Mouse (Mus musculus) liver, embryonic 16.5 days (tissue): ENCODE data around the gene Glyctk. TPM values are rescaled to one million over a fixed set of nuclear protein-coding genes. Genes with fewer than 3 reads are reported as not detected.

Experiments
- ATAC-seq: fragments of 200-750 bp; cut with Nextera tagmentation; 2 replicates; pipeline ENCODE4 v1.8.0; 2017; ENCODE audit warnings: low read depth, mild to moderate bottlenecking, moderate number of reproducible peaks, moderate library complexity
- H3K27ac ChIP-seq: fragments of 300-500 bp; sonication (generic); 2 replicates; pipeline ENCODE4 v1.5.1; 2014; ENCODE audit warnings: mild to moderate bottlenecking, low read length
- H3K27me3 ChIP-seq: fragments of 300-500 bp; sonication (generic); 2 replicates; pipeline ENCODE4 v1.6.1; 2014; ENCODE audit warnings: low read depth, low read length, mixed read lengths; ENCODE audit not compliant: control insufficient read depth, insufficient read depth
- H3K36me3 ChIP-seq: fragments of 300-500 bp; sonication (generic); 2 replicates; pipeline ENCODE4 v1.6.1; 2014; ENCODE audit warnings: mild to moderate bottlenecking; ENCODE audit not compliant: control insufficient read depth, insufficient read depth
- H3K4me1 ChIP-seq: fragments of 300-500 bp; sonication (generic); 2 replicates; pipeline ENCODE4 v1.6.1; 2014; ENCODE audit warnings: low read depth, low read length, mixed read lengths; ENCODE audit not compliant: control insufficient read depth
- H3K4me2 ChIP-seq: fragments of 300-500 bp; sonication (generic); 2 replicates; pipeline ENCODE4 v1.6.1; 2014; ENCODE audit warnings: low read depth, low read length, mixed read lengths
- H3K4me3 ChIP-seq: fragments of 300-500 bp; sonication (generic); 2 replicates; pipeline ENCODE4 v1.5.1; 2014; ENCODE audit warnings: low read depth, mild to moderate bottlenecking, low read length
- H3K9ac ChIP-seq: fragments of 300-500 bp; sonication (generic); 2 replicates; pipeline ENCODE4 v1.6.1; 2014; ENCODE audit warnings: low read depth, low read length
- H3K9me3 ChIP-seq: fragments of 300-500 bp; sonication (generic); replicated peaks from 2 replicates; pipeline ENCODE4 v1.6.1; 2016; ENCODE audit warnings: low read length; ENCODE audit not compliant: control insufficient read depth
- WGBS: fragments of 180-500 bp; shearing (Covaris S2); extraction: QIAGEN DNeasy Blood & Tissue Kit; methylation state at CpG from one replicate; pipeline ENCODE4 v1.1.7; 2014; ENCODE audit not compliant: insufficient replicate concordance; 5-methylcytosine and 5-hydroxymethylcytosine counted together
- polyA plus RNA-seq: library from polyadenylated mRNA; unstranded; fragments of >200 nt; fragmentation: Nextera tagmentation; extraction: Ambion mirVana; gene quantifications from 2 replicates; pipeline ENCODE4 v1.2.1, GENCODE M21; 2015

Gene Glyctk
- 26.5 and 33.0 TPM in 2 replicates for polyA plus RNA-seq

GRCm38 (mm10) chr9:106158037-106158491 lies at the start of gene Glyctk:
TSS of gene Glyctk (minus strand) at chr9:106158138.
- Histone ChIP-seq H3K27me3 (no peaks in the 10 kb centered on the region; the same call in 1 of the 2 replicates), H3K27ac (peak within 1 kb of the TSS; percentile 75), H3K9ac (peak within 1 kb of the TSS; percentile 51), H3K4me2 (peak within 1 kb of the TSS; percentile 22), H3K4me3 (peak within 1 kb of the TSS; percentile 51), H3K9me3 (no peaks in the 10 kb centered on the region), H3K4me1 (peaks cover 5% of the 10 kb centered on the region), H3K36me3 (no peaks in the 10 kb centered on the region)
- 56% methylated on average over 6 of the region's 6 CpGs for WGBS
- ATAC-seq: peak; percentile 76

- no peak for ATAC-seq
- Histone ChIP-seq H3K4me1 (peaks cover 17% of the 10 kb centered on the region), H3K36me3 (no peaks in the 10 kb centered on the region), H3K4me2 (no peak overlapping the region), H3K9me3 (no peaks in the 10 kb centered on the region), H3K9ac (no peak overlapping the region), H3K27me3 (no peaks in the 10 kb centered on the region), H3K27ac (no peak overlapping the region), H3K4me3 (no peak overlapping the region)
- 64% methylated on average over 2 of the region's 2 CpGs for WGBS
Observed at GRCm38 (mm10) chr9:106206515-106206914, 48.6 kb upstream of the Glyctk start.

- 63% methylated on average over 7 of the region's 7 CpGs for WGBS
- Histone ChIP-seq H3K4me2 (no peak overlapping the region), H3K27me3 (no peaks in the 10 kb centered on the region), H3K9ac (no peak overlapping the region), H3K4me3 (no peak overlapping the region), H3K4me1 (peaks cover 14% of the 10 kb centered on the region), H3K36me3 (no peaks in the 10 kb centered on the region), H3K9me3 (no peaks in the 10 kb centered on the region), H3K27ac (no peak overlapping the region)
- ATAC-seq: no peak
Observed at GRCm38 (mm10) chr9:106205713-106206290, 47.9 kb upstream of the Glyctk start.

GRCm38 (mm10) chr9:106203990-106204851 lies 46.3 kb upstream of the Glyctk start:
- Histone ChIP-seq H3K4me2 (peak overlapping the region; percentile 91), H3K27ac (peak overlapping the region; percentile 2), H3K4me1 (peaks cover 14% of the 10 kb centered on the region), H3K4me3 (peak overlapping the region; percentile 73), H3K9ac (no peak overlapping the region; the same call in 1 of the 2 replicates), H3K27me3 (no peaks in the 10 kb centered on the region), H3K36me3 (no peaks in the 10 kb centered on the region), H3K9me3 (no peaks in the 10 kb centered on the region)
- no peak for ATAC-seq
- WGBS: 18% methylated on average over 7 of the region's 7 CpGs

GRCm38 (mm10) chr9:106202819-106203636 lies 45.1 kb upstream of the Glyctk start, which contains the start of gene Twf2:
TSS of gene Twf2 (plus strand) at chr9:106203108.
- ATAC-seq: peak; percentile 85
- Histone ChIP-seq H3K27ac (peak within 1 kb of the TSS; percentile 2), H3K4me3 (peak within 1 kb of the TSS; percentile 73), H3K9ac (peak within 1 kb of the TSS; percentile 71), H3K27me3 (no peaks in the 10 kb centered on the region), H3K4me2 (peak within 1 kb of the TSS; percentile 91), H3K36me3 (no peaks in the 10 kb centered on the region), H3K4me1 (peaks cover 16% of the 10 kb centered on the region), H3K9me3 (no peaks in the 10 kb centered on the region)
- under 1% methylated on average over 60 of the region's 61 CpGs for WGBS

GRCm38 (mm10) chr9:106201895-106202294 lies 44.0 kb upstream of the Glyctk start:
- Histone ChIP-seq H3K27me3 (no peaks in the 10 kb centered on the region), H3K4me1 (peaks cover 16% of the 10 kb centered on the region), H3K9me3 (no peaks in the 10 kb centered on the region), H3K36me3 (no peaks in the 10 kb centered on the region), H3K4me3 (no peak overlapping the region), H3K27ac (no peak overlapping the region), H3K4me2 (peak overlapping the region; percentile 91; the same call in 1 of the 2 replicates), H3K9ac (no peak overlapping the region)
- no peak for ATAC-seq
- WGBS: 66% methylated on average over 3 of the region's 3 CpGs

- WGBS: 36% methylated on average over 18 of the region's 18 CpGs
- Histone ChIP-seq H3K36me3 (no peaks in the 10 kb centered on the region), H3K4me1 (peaks cover 16% of the 10 kb centered on the region), H3K9me3 (no peaks in the 10 kb centered on the region), H3K4me2 (peak within 1 kb of the TSS; percentile 75), H3K4me3 (peak within 1 kb of the TSS; percentile 69), H3K27me3 (no peaks in the 10 kb centered on the region), H3K9ac (peak within 1 kb of the TSS; percentile 68), H3K27ac (peak within 1 kb of the TSS; percentile 36)
- no peak; the same call in 1 of the 2 replicates for ATAC-seq
Observed at GRCm38 (mm10) chr9:106199535-106200272, 41.8 kb upstream of the Glyctk start, which contains the start of gene Ppm1m. TSS of gene Ppm1m (minus strand) at chr9:106199746.

GRCm38 (mm10) chr9:106198962-106199458 lies 41.1 kb upstream of the Glyctk start:
- Histone ChIP-seq H3K9me3 (no peaks in the 10 kb centered on the region), H3K27me3 (no peaks in the 10 kb centered on the region), H3K9ac (peak overlapping the region; percentile 68), H3K4me1 (peaks cover 16% of the 10 kb centered on the region), H3K27ac (peak overlapping the region; percentile 36), H3K4me3 (peak overlapping the region; percentile 69), H3K4me2 (peak overlapping the region; percentile 75), H3K36me3 (no peaks in the 10 kb centered on the region)
- WGBS: under 1% methylated on average over 42 of the region's 51 CpGs
- ATAC-seq: peak; percentile 61
